Mouse (Mus musculus) left cerebral cortex, postnatal 25 days (tissue): ENCODE data around the gene Pacsin2. TPM values are rescaled to one million over a fixed set of nuclear protein-coding genes. Genes with fewer than 3 reads are reported as not detected.

Source experiments
- DNase-seq, 2 experiments: peaks; one replicate each; pipeline ENCODE4 v3.0.0; 2022; ENCODE audit warnings: low spot score in 2 of 2, mixed read lengths in 1 of 2
- intact Hi-C: fragments of 180-260 bp; cut with DNase I; formaldehyde crosslinking; loops from one replicate; pipeline ENCODE4 v1.15.1; 2025
- total RNA-seq, 2 experiments: library from RNA; stranded (reverse); gene quantifications; 2 replicates each; pipeline ENCODE4 v1.2.3; 2021

Gene Pacsin2
- total RNA-seq, 2 experiments from 2014 or later = 90.1 to 97.8 TPM

GRCm38 (mm10) chr15:83455034-83455433 lies 9.4 kb downstream of the Pacsin2 start:
- intact Hi-C loops = no loop called here

DNA sequence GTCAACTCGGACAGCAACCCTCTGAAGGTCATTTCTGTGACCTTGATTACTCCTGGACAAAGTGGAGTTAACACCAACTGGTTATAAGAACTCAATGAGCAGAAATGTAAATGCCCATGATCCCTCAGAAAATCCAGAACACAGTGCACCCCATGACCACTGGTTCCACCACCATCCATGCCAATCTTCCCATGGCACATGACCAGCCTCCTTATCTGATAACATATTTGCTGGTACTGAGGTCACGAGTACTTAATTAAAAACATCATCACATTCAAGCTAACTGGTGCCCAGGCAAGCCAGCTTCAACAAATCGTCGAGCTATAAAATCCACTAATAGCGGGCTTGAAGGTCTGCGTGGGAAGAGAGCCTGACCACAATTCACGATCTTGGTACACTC lies 10.0 kb downstream of the Pacsin2 start:
- intact Hi-C loops = no loop called here
- DNase-seq = no peak

More at GRCm38 (mm10) chr15:83455034-83455433, 9.4 kb downstream of the Pacsin2 start:
- DNase-seq = no peak

- intact Hi-C loops = no loop called here
- no peak for DNase-seq
These were observed 10.5 kb downstream of the Pacsin2 start for GRCm38 (mm10) chr15:83453879-83454278.

DNA sequence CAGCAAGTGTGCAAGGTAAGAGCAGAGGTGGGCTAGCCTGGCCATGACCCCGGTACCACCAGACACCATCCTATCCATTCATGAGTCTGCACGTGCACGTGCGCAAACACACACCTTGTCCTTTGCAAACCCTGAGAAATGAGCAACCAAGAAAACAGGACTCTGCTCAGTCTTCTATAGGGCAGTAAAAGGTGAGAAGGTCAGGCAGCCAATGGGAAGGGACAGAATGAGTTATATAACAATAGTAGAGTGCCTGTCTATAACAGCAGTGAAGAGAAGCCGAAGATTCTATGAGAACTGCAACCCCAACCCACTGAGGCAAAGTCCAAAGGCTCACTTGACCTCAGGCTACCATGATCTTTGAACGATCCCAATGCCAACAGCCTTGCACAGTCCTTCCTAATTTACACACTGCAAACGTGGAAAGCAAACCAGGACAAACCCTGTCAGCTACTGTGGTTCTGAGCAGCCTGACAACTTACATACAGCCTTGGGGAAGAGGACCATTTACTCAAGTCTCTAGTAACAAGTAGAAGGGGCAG lies 12.1 kb downstream of the Pacsin2 start:
- intact Hi-C loops = no loop called here
- no peak for DNase-seq

- DNase-seq = peak in 1 of 2 experiments; percentile 34
- intact Hi-C loops = no loop called here
These were observed 12.7 kb downstream of the Pacsin2 start for GRCm38 (mm10) chr15:83451621-83452210.

- intact Hi-C loops = no loop called here
- DNase-seq = no peak
These were observed 14.4 kb downstream of the Pacsin2 start for GRCm38 (mm10) chr15:83450007-83450406.

- intact Hi-C loops = no loop called here
- no peak for DNase-seq
These were observed 15.8 kb downstream of the Pacsin2 start for GRCm38 (mm10) chr15:83448646-83449045.

DNA sequence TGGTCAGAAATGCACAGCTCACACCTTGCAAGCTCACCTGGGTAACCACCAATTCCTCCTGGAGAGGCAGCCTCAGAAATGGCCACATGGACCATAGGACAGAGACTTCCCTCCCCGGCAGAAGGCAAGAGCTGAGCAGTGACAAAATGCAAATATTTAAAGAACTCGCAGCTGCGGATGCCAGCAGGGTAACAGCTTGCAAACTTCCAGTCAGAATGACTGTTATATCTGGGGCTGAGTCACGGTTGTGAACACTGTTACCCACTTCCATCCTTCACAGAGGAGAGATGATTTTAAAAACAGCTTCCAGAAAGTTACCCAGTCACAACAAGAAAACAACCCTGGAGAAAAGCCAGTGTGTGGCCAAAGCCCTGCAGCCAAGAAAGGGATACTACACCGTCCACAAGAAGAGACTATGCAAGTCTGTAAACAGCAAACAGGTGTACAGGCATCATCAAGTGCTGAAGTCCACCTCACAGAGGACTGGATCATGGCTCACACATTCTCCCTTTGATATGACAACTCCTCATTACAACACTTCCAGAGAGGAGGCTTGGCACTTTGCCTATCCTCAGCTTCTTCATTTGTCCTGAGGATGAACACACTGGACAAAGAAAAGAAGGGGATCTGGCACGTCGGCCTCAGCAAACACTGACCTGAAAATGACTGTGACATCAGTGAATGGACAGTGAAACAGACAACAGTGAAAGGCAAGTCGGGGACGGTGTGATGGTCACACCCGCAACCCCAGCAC lies 16.4 kb downstream of the Pacsin2 start:
- intact Hi-C loops = no loop called here
- DNase-seq = peak; percentile 71 to 93

- intact Hi-C loops = no loop called here
- no peak for DNase-seq
These were observed 18.5 kb downstream of the Pacsin2 start for GRCm38 (mm10) chr15:83445908-83446307.

DNA sequence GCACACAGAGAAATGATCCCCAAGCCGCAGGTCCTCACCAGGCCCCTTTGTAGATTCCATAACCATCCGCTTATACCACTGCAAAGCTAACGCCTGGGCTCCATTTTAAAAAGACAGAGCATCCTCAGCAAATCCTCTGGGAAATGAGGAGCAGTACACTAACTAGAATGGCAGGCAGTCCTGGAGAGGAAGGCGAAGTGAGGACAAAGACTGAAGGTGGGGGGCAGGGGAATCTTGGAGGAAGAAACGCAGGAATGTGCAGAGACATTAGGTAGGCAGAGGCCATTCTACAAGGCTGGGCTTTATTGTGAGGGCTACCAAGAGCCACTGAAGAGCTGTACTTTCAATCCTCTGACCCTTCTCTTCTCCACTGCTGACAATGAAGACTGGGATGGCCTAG lies 19.0 kb downstream of the Pacsin2 start:
- DNase-seq = no peak
- intact Hi-C loops = no loop called here

- no peak for DNase-seq
- intact Hi-C loops = no loop called here
These were observed 20.0 kb downstream of the Pacsin2 start for GRCm38 (mm10) chr15:83444425-83444824.

GRCm38 (mm10) chr15:83442495-83443037 lies 21.8 kb downstream of the Pacsin2 start:
- intact Hi-C loops = no loop called here
- no peak for DNase-seq

GRCm38 (mm10) chr15:83440726-83441125 lies 23.7 kb downstream of the Pacsin2 start:
- intact Hi-C loops = no loop called here

GRCm38 (mm10) chr15:83436541-83436940 lies 27.9 kb downstream of the Pacsin2 start:
- no peak for DNase-seq
- intact Hi-C loops = no loop called here

More at GRCm38 (mm10) chr15:83440726-83441125, 23.7 kb downstream of the Pacsin2 start:
- no peak for DNase-seq

- intact Hi-C loops = no loop called here
- DNase-seq = peak; percentile 45 to 93
These were observed 28.9 kb downstream of the Pacsin2 start for GRCm38 (mm10) chr15:83435324-83436090.

- no peak for DNase-seq
- intact Hi-C loops = no loop called here
These were observed 29.7 kb downstream of the Pacsin2 start for GRCm38 (mm10) chr15:83434692-83435091.

DNA sequence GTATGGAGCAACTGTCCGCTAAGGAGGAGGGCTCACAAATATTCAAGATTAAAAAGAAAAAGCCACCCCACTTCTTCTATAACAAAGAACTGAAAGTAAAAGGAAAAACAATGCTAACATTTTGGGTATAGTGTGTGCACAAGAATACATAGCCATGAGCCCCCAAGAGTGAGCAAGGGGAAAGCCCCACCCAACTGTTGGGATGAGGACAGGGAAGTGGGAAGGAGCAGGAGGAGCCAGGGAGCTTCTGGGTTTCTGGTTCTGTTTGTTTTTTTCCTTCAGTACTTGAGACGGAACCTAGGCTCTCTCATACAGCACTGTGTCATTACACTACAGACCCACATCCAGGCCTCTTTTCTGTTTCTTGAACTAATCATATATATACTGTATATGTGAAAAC lies 31.1 kb downstream of the Pacsin2 start:
- intact Hi-C loops = no loop called here
- no peak for DNase-seq

DNA sequence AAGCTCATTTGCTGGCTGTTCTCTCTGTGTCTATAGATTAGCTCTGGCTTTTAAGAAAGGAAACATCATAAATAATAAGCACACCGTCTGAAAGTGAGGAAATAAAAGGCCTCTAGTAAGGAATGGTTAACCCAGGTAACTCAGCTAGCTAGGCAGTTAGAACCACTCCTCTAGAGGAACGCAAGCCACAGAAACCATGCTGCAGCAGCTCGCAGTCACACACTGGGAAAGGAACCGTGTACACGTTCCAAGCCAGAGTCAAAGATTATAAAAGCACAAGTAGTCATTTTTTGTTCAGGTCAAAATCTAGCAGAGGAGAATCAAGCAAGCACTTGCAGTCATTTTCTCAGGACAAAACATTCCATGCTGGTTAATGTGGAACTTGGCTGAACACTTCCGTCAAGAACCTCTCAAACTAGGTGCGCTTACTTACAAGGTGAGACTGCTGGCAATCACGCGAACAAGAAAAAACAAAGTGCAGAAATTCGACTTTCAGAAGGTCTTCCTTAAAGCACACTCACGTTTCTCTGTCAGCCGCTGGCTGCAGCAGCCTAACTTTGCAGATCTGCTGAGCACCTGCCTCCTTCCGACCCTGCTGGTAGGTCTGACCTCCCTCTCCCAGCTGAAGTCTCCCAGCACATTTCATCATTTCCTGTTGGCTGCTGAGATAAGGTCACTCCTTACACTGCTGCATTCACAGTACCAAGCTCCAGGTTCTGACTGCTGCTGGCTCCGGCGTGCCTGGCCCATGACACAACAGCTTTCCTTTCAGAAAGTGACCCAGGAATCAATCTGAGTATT lies 32.0 kb downstream of the Pacsin2 start:
- DNase-seq = no peak
- intact Hi-C loops = no loop called here
